Mouse (Mus musculus) testis, adult 2 months (tissue): ENCODE measurements around the gene Gm9837. TPM values are rescaled to one million over a fixed set of nuclear protein-coding genes. Genes with fewer than 3 reads are reported as not detected.

Experiments
- H3K27ac ChIP-seq: fragments of 200-500 bp; 2 replicates; pipeline ENCODE4 v1.5.1; 2012; ENCODE audit warnings: low read depth, low read length; ENCODE audit not compliant: control insufficient read depth, insufficient read depth
- H3K27me3 ChIP-seq: fragments of 200-500 bp; 2 replicates; pipeline ENCODE4 v1.6.1; 2012; ENCODE audit warnings: mild to moderate bottlenecking, low read length, moderate library complexity; ENCODE audit not compliant: control insufficient read depth, insufficient read depth
- H3K36me3 ChIP-seq: fragments of 200-500 bp; 2 replicates; pipeline ENCODE4 v1.6.1; 2012; ENCODE audit warnings: mild to moderate bottlenecking, low read length; ENCODE audit not compliant: control insufficient read depth, insufficient read depth
- H3K4me1 ChIP-seq: fragments of 200-500 bp; 2 replicates; pipeline ENCODE4 v1.6.1; 2012; ENCODE audit warnings: low read length; ENCODE audit not compliant: control insufficient read depth, insufficient read depth
- H3K4me3 ChIP-seq: fragments of 200-500 bp; 2 replicates; pipeline ENCODE4 v1.5.1; 2012; ENCODE audit warnings: low read depth, mild to moderate bottlenecking, low read length, moderate library complexity, mixed read lengths; ENCODE audit not compliant: control insufficient read depth
- CTCF ChIP-seq: fragments of 200-500 bp; IDR thresholded peaks from 2 replicates; pipeline ENCODE4 v1.5.1; 2012; ENCODE audit warnings: low read depth, mild to moderate bottlenecking, inconsistent platforms, low read length, moderate library complexity; ENCODE audit not compliant: control insufficient read depth, insufficient read depth, insufficient replicate concordance
- POLR2A ChIP-seq: fragments of 200-500 bp; IDR thresholded peaks from 2 replicates; pipeline ENCODE4 v1.6.1; 2012; ENCODE audit warnings: low read depth, mild to moderate bottlenecking, inconsistent platforms, low read length, moderate library complexity; ENCODE audit not compliant: control insufficient read depth
- polyA plus RNA-seq: library from polyadenylated mRNA; depleted of rRNA; stranded (reverse); fragments of >200 nt; gene quantifications from 2 replicates; pipeline ENCODE4 v1.2.3, GENCODE M21; 2012

Gene Gm9837
- polyA plus RNA-seq, 1 experiment = 13.4 TPM

- Histone ChIP-seq H3K4me1 (peaks cover 12% of the 10 kb centered on the region), H3K27me3 (no peaks in the 10 kb centered on the region), H3K36me3 (no peaks in the 10 kb centered on the region), H3K4me3 (no peak overlapping the region), H3K27ac (no peak overlapping the region)
- TF ChIP-seq POLR2A (no peak), CTCF (no peak)
Observed at GRCm38 (mm10) chr11:53475620-53476019, 5.3 kb upstream of the Gm9837 start.

- no peaks in the 10 kb centered on the region for H3K36me3 ChIP-seq
- H3K27ac ChIP-seq = no peak overlapping the region
- peaks cover 12% of the 10 kb centered on the region for H3K4me1 ChIP-seq
- no peak overlapping the region for H3K4me3 ChIP-seq
- no peaks in the 10 kb centered on the region for H3K27me3 ChIP-seq
- TF ChIP-seq POLR2A (no peak), CTCF (no peak)
Observed at GRCm38 (mm10) chr11:53472709-53473108, 2.4 kb upstream of the Gm9837 start.

GRCm38 (mm10) chr11:53469294-53469967 is 848 bp downstream of the Gm9837 start:
- no peak overlapping the region for H3K27ac ChIP-seq
- H3K27me3 ChIP-seq = no peaks in the 10 kb centered on the region

GRCm38 (mm10) chr11:53466231-53466971 is 3.9 kb downstream of the Gm9837 start:
- no peak overlapping the region for H3K27ac ChIP-seq
- H3K27me3 ChIP-seq = peaks cover 2% of the 10 kb centered on the region; the same call in 1 of the 2 replicates
- H3K36me3 ChIP-seq = no peaks in the 10 kb centered on the region
- H3K4me1 ChIP-seq = peaks cover 28% of the 10 kb centered on the region
- peak overlapping the region; percentile 52 for H3K4me3 ChIP-seq
- TF ChIP-seq CTCF (peak; percentile 69; the same call in 1 of the 2 replicates), POLR2A (no peak; the same call in 1 of the 2 replicates)

More at GRCm38 (mm10) chr11:53469294-53469967, 848 bp downstream of the Gm9837 start:
- Histone ChIP-seq H3K4me3 (peak overlapping the region; percentile 83), H3K4me1 (peaks cover 14% of the 10 kb centered on the region), H3K36me3 (no peaks in the 10 kb centered on the region)
- TF ChIP-seq CTCF = no peak
- TF ChIP-seq POLR2A = no peak

- H3K27ac ChIP-seq = no peak overlapping the region
- no peak; the same call in 1 of the 2 replicates for TF ChIP-seq POLR2A
- no peak for TF ChIP-seq CTCF
- peaks cover 2% of the 10 kb centered on the region; the same call in 1 of the 2 replicates for H3K27me3 ChIP-seq
- peak overlapping the region; percentile 49 for H3K4me3 ChIP-seq
- H3K4me1 ChIP-seq = peaks cover 16% of the 10 kb centered on the region
- no peaks in the 10 kb centered on the region for H3K36me3 ChIP-seq
Observed at GRCm38 (mm10) chr11:53463551-53464424, 6.5 kb downstream of the Gm9837 start.

- peaks cover 2% of the 10 kb centered on the region; the same call in 1 of the 2 replicates for H3K27me3 ChIP-seq
- no peaks in the 10 kb centered on the region for H3K36me3 ChIP-seq
- H3K4me3 ChIP-seq = no peak overlapping the region
- H3K27ac ChIP-seq = no peak overlapping the region
- H3K4me1 ChIP-seq = peaks cover 20% of the 10 kb centered on the region
- no peak for TF ChIP-seq CTCF
- no peak for TF ChIP-seq POLR2A
Observed at GRCm38 (mm10) chr11:53461727-53462126, 8.6 kb downstream of the Gm9837 start.
